Mouse (Mus musculus) myocyte (in vitro differentiated cells): Measurements from ENCODE around the gene Hexim1.

Experiments used
- E2F4 ChIP-seq: IDR thresholded peaks from one replicate; pipeline ENCODE4 v1.6.1; 2011; ENCODE audit warnings: mild to moderate bottlenecking, control low read depth, moderate library complexity; ENCODE audit not compliant: insufficient read depth
- MYOG ChIP-seq, 3 experiments: IDR thresholded peaks; one replicate each; pipeline ENCODE4 v1.6.1; 2011; ENCODE audit warnings: control low read depth in 2 of 3, low read depth in 2 of 3, mild to moderate bottlenecking in 2 of 3; ENCODE audit not compliant: insufficient read length in 2 of 3, control insufficient read depth in 1 of 3, insufficient read depth in 1 of 3
- POLR2A ChIP-seq: IDR thresholded peaks from one replicate; pipeline ENCODE4 v1.6.1; 2011; ENCODE audit warnings: low read depth, mild to moderate bottlenecking, control low read depth, moderate library complexity; ENCODE audit not compliant: insufficient read length
- USF1 ChIP-seq: IDR thresholded peaks from one replicate; pipeline ENCODE4 v1.6.1; 2011; ENCODE audit warnings: low read depth, mild to moderate bottlenecking, control low read depth, moderate library complexity

DNA sequence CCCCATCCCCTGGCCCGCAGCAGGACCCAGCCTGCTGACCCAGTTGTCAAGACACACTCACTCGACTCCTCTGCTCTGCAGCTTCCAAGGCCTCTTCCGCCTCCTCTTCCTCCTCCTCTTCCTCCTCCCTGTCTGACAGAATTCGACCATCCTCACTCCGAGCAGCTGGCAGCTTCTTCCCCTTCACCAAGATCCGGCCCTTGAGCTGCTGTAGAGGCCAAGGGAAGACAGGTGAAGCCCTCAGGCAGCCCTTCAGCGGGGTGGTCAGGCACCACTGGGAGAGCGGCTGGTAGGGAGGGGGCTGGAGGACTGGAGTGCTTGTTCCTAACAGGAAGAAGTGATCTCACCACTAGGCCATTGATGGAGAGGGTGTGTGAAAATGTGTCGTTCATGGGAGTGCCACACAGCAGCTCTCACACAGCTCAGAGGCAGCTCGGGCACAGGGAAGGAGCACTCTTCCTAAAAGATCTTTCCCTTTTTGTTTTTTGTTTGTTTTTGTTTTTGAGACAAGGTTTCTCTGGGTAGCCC lies 41.2 kb upstream of the Hexim1 start:
- TF ChIP-seq MYOG (IDR thresholded peaks at IDR 0.05; ENCODE audit: control insufficient read depth in 1 of 3, insufficient read depth in 1 of 3, insufficient read length in 2 of 3, low read depth in 2 of 3), result no peak
- no peak for TF ChIP-seq USF1
- TF ChIP-seq E2F4, result no peak
- no peak for TF ChIP-seq POLR2A
